In genomic region chr11:9602137-9602536, GRCm38 (mm10) we compare ENCODE assay signal across 20 mouse cellular contexts.
"Had no signal": no experiment of that assay in that cellular context is flagged by ENCODE, and none has a peak within 500 bp of the region (broad histone marks: within the 10 kb centered on the region; RNA-seq: fewer than 3 reads in every experiment).

No protein-coding gene starts in this region.

- ATAC-seq: liver, postnatal 0 days; lung, postnatal 0 days had no signal

- H3K4me2 ChIP-seq: limb, embryonic 13.5 days; liver, embryonic 11.5 days; lung, embryonic 14.5 days; midbrain, embryonic 11.5 days; neural tube, embryonic 13.5 days; stomach, embryonic 15.5 days had no signal

- DNase-seq: kidney, adult 11 months; kidney, adult 8-10 months; kidney, postnatal 14 days; kidney, postnatal 4 days; liver, postnatal 0 days; lung, embryonic 14.5 days; midbrain, embryonic 14.5 days; right cerebral cortex, postnatal 14 days; right cerebral cortex, postnatal 4 days; thymus, postnatal 25 days had no signal

- H3K36me3 ChIP-seq: limb, embryonic 10.5 days; limb, embryonic 13.5 days; neural tube, embryonic 13.5 days; stomach, embryonic 15.5 days had no signal

- H3K27me3 ChIP-seq: limb, embryonic 13.5 days; neural tube, embryonic 13.5 days; stomach, embryonic 15.5 days had no signal

- H3K27ac ChIP-seq: limb, embryonic 10.5 days; limb, embryonic 13.5 days; liver, embryonic 14.5 days; macrophage; neural tube, embryonic 13.5 days; stomach, embryonic 15.5 days had no signal

- H3K4me3 ChIP-seq: limb, embryonic 10.5 days; limb, embryonic 13.5 days; myocyte; neural tube, embryonic 13.5 days; stomach, embryonic 15.5 days had no signal

- H3K4me1 ChIP-seq: limb, embryonic 10.5 days; limb, embryonic 13.5 days; neural tube, embryonic 13.5 days; stomach, embryonic 15.5 days had no signal

- H3K9me3 ChIP-seq: limb, embryonic 10.5 days; limb, embryonic 13.5 days; neural tube, embryonic 13.5 days; stomach, embryonic 15.5 days had no signal

- H3K9ac ChIP-seq: limb, embryonic 13.5 days; liver, embryonic 14.5 days; liver, postnatal 0 days; lung, embryonic 14.5 days; neural tube, embryonic 13.5 days; stomach, embryonic 15.5 days had no signal
